Mouse (Mus musculus): Measurements from ENCODE around the gene Zfp593. TPM values are rescaled to one million over a fixed set of nuclear protein-coding genes. Genes with fewer than 3 reads are reported as not detected.

Zfp593 gene
- total RNA-seq, 2 experiments from 2014 or later, result 11.6 to 12.9 TPM

DNA sequence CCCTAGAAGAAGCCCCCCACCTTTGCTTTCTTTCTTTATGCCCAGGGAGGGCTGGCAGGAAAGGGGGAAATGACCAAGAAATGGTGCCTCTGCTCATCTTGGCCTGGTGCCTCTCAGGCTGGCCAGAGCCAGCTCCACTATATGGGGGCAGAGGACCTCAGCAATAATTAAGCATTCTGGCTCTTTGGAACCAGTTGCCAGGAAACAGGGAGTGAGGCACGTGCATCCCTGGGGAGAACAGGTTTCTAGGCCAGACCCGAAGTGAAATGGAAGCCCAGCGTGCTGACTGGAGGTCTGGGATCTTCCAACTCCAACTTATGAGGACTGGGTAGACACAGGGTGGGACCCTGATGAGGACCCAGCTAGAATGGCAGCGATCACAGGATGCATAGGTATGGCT is 864 bp upstream of the Zfp593 start:
- no peak for DNase-seq (ENCODE audit: extremely low spot score in 1 of 2, low spot score in 2 of 2)
- TF ChIP-seq CTCF (IDR thresholded peaks at IDR 0.05), result no peak
- H3K27ac ChIP-seq, result no peak overlapping the region
- H3K4me3 ChIP-seq, result no peak overlapping the region
- intact Hi-C loops (cut with DNase I), result no loop called here

DNA sequence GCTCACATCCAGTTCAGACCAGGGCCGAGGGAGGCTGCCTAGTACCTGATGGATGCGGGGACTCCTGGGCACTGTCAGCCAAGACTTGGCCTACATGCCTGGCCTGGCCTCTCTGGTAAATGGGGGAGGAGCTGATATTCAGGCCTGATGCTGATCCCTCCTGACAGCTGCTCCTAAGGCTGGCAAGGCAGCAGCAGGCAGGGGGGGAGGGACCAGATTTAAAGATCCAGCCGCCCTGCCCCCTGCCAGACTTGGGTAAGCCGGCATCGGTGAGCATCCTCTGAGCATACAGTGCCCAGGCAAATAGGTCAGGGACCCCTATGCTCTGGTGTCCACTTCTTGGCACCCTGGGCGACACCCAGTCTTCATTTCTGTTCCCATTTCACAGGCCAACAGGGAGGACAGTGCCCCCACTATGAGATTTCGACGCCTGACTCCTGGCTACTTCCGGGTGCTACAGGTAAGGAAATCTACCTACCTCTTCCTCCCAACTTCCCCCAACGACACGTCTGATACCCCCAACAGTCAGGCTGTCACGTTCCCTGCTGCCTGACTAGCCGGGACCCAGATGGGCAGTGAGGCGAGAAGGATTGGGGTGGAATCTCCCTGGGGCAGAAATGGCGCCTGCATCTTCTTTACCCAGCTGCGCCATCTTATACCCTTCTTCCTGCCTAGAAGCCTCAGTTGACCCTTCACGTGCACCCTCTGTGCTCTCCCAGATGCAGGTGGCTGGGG is 1.7 kb downstream of the Zfp593 start, which contains the start of gene E130218I03Rik:
TSS of gene E130218I03Rik (plus strand) at position 147 of the 735 bp plus-strand sequence.
- Histone ChIP-seq H3K4me3 (no peak within 1 kb of the TSS), H3K27ac (no peak within 1 kb of the TSS)
- no peak for DNase-seq (ENCODE audit: extremely low spot score in 1 of 2, low spot score in 2 of 2)
- TF ChIP-seq CTCF (IDR thresholded peaks at IDR 0.05), result no peak
- intact Hi-C loops (cut with DNase I), result loop anchor here (2.0 kb wide), 2 partner anchors 43 to 57 kb away; partner anchors contain the start of genes Cep85 and Pdik1l

GRCm38 (mm10) chr4:134238686-134239085 is 6.7 kb downstream of the Zfp593 start:
- intact Hi-C loops (cut with DNase I), result no loop called here
- Histone ChIP-seq H3K4me3 (no peak overlapping the region), H3K27ac (no peak overlapping the region)
- no peak for DNase-seq (ENCODE audit: extremely low spot score in 1 of 2, low spot score in 2 of 2)
- no peak for TF ChIP-seq CTCF (IDR thresholded peaks at IDR 0.05)

DNA sequence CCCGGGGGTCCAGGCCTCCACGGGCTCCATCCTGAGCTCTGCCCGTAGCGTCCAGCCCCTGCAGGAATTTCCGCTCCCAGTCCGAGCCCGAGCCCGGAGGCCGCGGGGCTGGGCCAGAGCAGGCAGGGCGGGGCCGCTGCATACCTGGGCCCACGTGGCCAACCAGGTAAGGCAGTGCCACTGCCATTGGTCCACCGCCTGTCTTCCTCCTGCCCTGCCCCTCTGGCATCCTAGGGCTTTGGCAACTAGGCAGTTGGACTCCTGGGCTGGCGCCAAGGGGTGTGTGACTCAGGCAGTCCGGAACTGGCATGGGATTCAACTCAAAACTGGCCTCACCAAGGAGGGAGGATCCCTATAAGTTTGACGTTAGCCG is 7.1 kb downstream of the Zfp593 start, which contains the start of gene Cnksr1:
TSS of gene Cnksr1 (minus strand) at position 121 of the 373 bp plus-strand sequence.
- TF ChIP-seq CTCF (IDR thresholded peaks at IDR 0.05), result no peak
- no peak within 1 kb of the TSS for H3K27ac ChIP-seq
- peak within 1 kb of the TSS; percentile 9; the same call in 1 of the 2 replicates for H3K4me3 ChIP-seq
- no peak for DNase-seq (ENCODE audit: extremely low spot score in 1 of 2, low spot score in 2 of 2)
- intact Hi-C loops (cut with DNase I), result no loop called here

DNA sequence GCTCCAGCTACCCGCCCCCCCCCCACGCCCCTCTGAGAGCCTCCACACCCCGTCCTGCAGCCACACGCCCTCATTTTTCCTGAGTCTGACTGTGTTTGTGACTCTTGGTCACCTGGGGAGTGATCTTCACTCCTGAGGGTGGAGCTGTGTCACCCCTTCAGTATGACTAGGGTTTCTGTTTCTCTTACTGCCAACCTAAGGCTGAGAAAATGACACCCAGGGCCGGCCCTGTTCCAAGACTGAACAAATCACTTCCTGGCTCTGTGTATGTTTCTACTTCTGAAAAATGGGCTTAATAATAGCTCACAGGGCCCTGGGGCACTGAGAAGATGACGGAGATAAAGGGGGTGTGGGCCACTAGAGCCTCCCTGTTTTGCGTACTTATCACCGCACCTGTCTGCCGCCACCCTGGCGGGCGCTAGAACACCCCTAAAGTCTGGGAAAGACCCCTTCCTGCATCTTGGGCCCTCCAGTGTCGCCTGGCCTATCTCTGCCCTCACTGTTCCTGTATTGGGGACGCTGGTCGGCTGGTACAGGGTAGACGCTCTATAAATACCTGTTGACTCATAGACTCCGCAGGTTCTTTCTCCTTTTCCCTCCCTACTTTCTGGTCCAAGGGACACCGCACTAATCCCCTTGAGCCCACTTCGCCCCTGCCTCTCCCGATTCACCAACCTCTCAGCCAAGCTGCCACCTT is 7.7 kb downstream of the Zfp593 start:
- no peak for TF ChIP-seq CTCF (IDR thresholded peaks at IDR 0.05)
- intact Hi-C loops (cut with DNase I), result no loop called here
- no peak for DNase-seq (ENCODE audit: extremely low spot score in 1 of 2, low spot score in 2 of 2)
- Histone ChIP-seq H3K4me3 (peak overlapping the region; percentile 9; the same call in 1 of the 2 replicates), H3K27ac (no peak overlapping the region)

DNA sequence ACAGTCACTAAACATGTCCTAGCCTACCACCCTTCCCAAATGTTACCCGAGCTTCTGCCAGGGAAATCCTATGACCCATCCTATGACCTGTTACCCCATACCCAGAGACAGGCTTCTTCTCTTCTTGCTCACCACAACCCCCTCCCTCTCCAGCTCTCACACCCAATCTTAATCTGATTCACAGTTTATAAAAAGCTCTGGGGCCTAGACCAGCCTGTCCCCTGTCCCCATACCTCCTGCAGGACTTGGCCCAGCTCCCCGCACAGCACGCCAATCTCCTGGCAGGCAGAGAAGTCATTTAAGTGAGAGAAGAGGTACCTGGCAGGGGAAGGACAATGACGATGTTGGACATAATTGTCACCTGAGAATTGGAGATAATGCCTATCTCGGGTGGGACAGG is 10.5 kb downstream of the Zfp593 start:
- H3K4me3 ChIP-seq, result no peak overlapping the region
- no peak for TF ChIP-seq CTCF (IDR thresholded peaks at IDR 0.05)
- intact Hi-C loops (cut with DNase I), result no loop called here
- no peak for DNase-seq (ENCODE audit: extremely low spot score in 1 of 2, low spot score in 2 of 2)
- H3K27ac ChIP-seq, result no peak overlapping the region

DNA sequence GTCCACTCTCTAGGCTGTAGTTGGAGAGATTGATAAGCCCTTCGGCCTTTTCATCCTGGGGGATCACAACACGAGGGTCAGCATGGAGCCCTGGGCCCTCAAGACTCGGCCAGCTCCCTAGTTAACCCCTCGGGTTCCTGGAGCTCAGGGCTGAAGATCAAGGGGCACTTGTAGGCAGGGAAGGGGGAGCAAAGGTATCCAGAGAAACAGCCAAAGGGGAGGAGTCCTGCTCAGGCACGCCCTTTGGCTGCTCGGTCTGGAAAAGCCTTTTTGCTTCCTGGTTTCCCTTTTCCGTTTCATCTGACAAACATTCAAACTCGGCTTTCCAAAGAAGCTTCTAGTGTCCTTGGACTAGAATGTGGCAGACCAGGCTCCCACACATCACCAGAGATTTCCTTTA is 15.0 kb downstream of the Zfp593 start:
- no peak overlapping the region for H3K4me3 ChIP-seq
- intact Hi-C loops (cut with DNase I), result no loop called here
- no peak for TF ChIP-seq CTCF (IDR thresholded peaks at IDR 0.05)

DNA sequence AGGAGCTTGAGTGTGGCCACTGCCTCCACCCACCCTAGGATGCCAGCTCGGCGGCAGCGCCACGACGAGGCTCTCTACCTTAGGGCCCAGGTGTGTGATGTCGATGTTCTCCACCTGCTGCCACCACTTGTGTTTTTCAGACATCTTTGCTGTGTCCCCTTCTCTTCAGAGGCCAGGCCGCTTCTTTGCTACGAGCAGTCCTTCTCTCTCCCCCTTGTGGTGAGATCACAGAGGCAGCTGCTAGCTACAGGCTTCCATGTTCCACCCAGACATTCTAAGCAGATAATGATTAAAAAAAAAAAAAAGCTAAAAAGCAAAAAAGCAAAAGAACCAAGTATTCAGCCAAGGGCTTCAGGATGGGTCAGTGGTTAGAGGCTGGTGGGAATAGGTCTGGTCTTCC is 18.2 kb downstream of the Zfp593 start, which contains the start of gene Catsper4:
TSS of gene Catsper4 (minus strand) at position 190 of the 400 bp plus-strand sequence.
- intact Hi-C loops (cut with DNase I), result no loop called here
- Histone ChIP-seq H3K27ac (no peak within 1 kb of the TSS), H3K4me3 (no peak within 1 kb of the TSS)
- TF ChIP-seq CTCF (IDR thresholded peaks at IDR 0.05), result peak; percentile 36
- DNase-seq (ENCODE audit: extremely low spot score in 1 of 2, low spot score in 2 of 2), result no peak

More for the DNA sequence above, 15.0 kb downstream of the Zfp593 start:
- no peak for DNase-seq (ENCODE audit: extremely low spot score in 1 of 2, low spot score in 2 of 2)
- H3K27ac ChIP-seq, result no peak overlapping the region

GRCm38 (mm10) chr4:134222793-134223600 is 22.4 kb downstream of the Zfp593 start:
- H3K4me3 ChIP-seq, result no peak overlapping the region
- no peak for TF ChIP-seq CTCF (IDR thresholded peaks at IDR 0.05)
- intact Hi-C loops (cut with DNase I), result no loop called here
- no peak overlapping the region for H3K27ac ChIP-seq
- DNase-seq (ENCODE audit: extremely low spot score in 1 of 2, low spot score in 2 of 2), result no peak

DNA sequence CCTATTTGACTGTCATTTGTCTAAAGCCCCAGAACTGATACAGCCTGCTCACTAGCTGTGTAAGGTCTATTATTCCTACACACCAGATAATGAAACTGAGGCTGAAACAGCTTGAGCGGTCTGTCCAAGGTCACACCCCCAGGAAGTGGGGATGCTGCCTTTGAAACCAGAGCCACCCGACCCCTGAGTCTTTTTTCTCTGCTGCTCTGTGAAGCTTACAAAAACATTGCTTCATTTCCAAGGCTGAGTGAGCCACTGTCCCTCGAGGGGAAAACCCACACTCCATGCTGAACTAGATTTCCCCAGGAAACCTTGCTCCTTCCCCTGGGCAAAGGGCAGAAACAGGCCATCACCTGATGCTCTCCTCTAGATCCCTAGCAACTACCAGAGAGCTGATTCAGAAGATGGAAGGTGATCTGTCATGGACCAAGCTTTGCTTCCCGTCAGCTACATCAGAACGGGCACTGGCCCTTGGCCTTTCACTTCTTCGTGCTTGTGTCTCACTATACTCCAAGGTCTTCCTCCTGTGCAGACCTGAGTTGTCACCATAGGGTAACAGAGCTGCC is 38.8 kb downstream of the Zfp593 start:
- no peak for DNase-seq (ENCODE audit: extremely low spot score in 1 of 2, low spot score in 2 of 2)
- Histone ChIP-seq H3K27ac (no peak overlapping the region), H3K4me3 (no peak overlapping the region)
- intact Hi-C loops (cut with DNase I), result no loop called here
- no peak for TF ChIP-seq CTCF (IDR thresholded peaks at IDR 0.05)

DNA sequence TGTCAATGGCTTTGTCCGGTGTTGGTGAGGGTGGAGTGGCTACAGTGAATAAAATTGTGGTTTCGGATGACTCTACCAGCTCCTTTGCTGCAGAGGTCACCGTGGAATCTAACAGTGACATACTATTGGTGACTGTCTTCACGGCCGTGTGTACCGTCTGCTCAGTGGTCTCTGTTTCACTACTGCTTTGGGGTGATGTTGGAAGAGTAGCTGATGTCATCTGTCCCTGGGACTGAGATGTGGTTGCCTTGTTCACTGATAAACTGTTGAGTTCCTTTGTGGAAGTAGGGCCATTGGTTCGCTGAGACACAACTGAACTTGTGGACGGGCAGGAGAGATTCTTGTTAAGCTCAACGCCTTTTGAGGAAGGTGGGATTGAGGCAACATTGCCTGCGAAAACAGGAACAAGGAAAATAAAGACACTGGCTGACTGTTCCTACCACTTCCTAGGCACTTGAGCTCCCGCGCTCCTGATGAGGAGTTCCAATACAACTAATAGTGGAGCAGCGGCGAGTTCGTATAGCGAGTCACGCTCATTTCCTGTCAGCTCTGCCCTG is 42.0 kb downstream of the Zfp593 start:
- TF ChIP-seq CTCF (IDR thresholded peaks at IDR 0.05), result no peak
- H3K4me3 ChIP-seq, result no peak overlapping the region
- intact Hi-C loops (cut with DNase I), result no loop called here
- no peak overlapping the region for H3K27ac ChIP-seq
- DNase-seq (ENCODE audit: extremely low spot score in 1 of 2, low spot score in 2 of 2), result no peak
